Mouse (Mus musculus): Measurements from ENCODE around the gene Mmp25. TPM values are rescaled to one million over a fixed set of nuclear protein-coding genes. Genes with fewer than 3 reads are reported as not detected.
A peak's percentile ranks its signal among the peaks of the same experiment; 100 is the strongest.

The Mmp25 gene
- polyA plus RNA-seq (2012; rRNA removed) = 0.11 and 0.12 TPM in 2 replicates
- 0.11 TPM in 1 of 2 replicates, not detected in the other for polyA plus RNA-seq (2014; fragmentation: Nextera tagmentation; extraction: Ambion mirVana)

DNA sequence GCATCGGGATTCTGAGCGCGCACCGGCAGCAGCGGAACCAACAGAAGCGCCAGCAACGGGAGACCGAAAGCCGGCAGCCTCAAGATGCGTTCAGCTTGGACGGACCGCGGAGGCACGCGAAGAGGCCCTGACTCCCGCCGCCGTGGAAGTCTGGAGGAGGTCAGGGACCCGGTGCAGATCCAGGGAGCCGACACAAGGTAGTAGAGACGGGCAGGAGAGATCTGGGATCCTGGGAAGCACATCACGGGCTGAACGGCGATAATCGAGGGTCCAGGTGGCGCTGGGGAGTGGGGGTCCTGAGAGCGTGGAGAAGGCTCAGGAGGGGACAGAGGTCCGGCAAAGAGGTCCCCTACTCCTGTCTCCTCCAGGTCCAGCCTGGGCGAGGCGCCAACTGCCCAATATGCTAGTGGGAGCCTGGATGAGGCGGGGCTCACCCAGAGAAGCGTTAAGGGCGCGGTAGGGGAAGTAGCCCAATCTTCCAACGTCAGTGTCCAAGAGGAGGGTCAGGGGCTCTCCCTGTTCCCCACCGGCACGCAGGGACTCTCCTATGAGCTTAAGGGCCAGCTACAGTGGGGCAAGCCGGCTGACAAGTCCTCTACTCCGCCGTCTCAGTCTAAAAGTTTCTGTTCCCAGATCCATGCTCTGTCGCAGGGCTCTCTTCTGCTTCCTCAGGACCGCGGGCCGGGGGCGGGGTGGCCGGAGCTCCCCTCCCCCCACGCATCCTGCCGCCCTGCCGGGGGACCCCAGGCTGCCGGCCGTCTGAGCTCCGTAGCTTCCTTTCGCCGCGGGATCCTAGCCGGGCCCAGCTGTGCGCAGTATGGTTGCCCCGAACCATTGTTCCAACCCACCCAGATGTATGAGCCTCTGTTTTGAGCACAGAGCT, at the start of gene Mmp25:
Gene Mmp25 (minus strand): TSS at position 665 of the 883 bp plus-strand sequence.
- DNase-seq (ENCODE audit: low read depth in 3 of 3, low spot score in 3 of 3) (no peak), ATAC-seq (ENCODE audit: insufficient read depth) (no peak)
- Histone ChIP-seq H3K4me2 (ENCODE audit: low read depth) (peak within 1 kb of the TSS; percentile 51), H3K9ac (replicated peaks) (no peak within 1 kb of the TSS), H3K9me3 (ENCODE audit: control insufficient read depth, low read length) (no peaks in the 10 kb centered on the region), H3K4me1 (replicated peaks; ENCODE audit: control insufficient read depth in 2 of 2, insufficient read depth in 2 of 2, low read length in 1 of 2) (no peaks in the 10 kb centered on the region), H3K27me3 (ENCODE audit: control insufficient read depth, insufficient read depth, low read length) (peaks cover 21% of the 10 kb centered on the region), H3K4me3 (ENCODE audit: insufficient read depth in 1 of 2, low read depth in 2 of 2, low read length in 2 of 2) (peak within 1 kb of the TSS; percentile 35 to 37; a peak in 3 of 4 replicates), H3K36me3 (replicated peaks; ENCODE audit: control insufficient read depth, insufficient read depth, low read depth) (no peaks in the 10 kb centered on the region), H3K27ac (no peak within 1 kb of the TSS)
- 2% methylated on average over 58 of the region's 58 CpGs for WGBS (ENCODE audit: insufficient replicate concordance)
- TF ChIP-seq EP300 (IDR thresholded peaks at IDR 0.05; ENCODE audit: low read depth) (no peak), CTCF (IDR thresholded peaks at IDR 0.05; ENCODE audit: low read depth) (no peak)

GRCm38 (mm10) chr17:23694491-23694890, 49.4 kb upstream of the Mmp25 start:
- no peak for DNase-seq (ENCODE audit: low read depth in 3 of 3, low spot score in 3 of 3)
- WGBS (ENCODE audit: insufficient replicate concordance) = 25% methylated on average over 1 of the region's 1 CpGs
- Histone ChIP-seq H3K4me1 (replicated peaks; ENCODE audit: control insufficient read depth in 2 of 2, insufficient read depth in 2 of 2, low read length in 1 of 2) (no peaks in the 10 kb centered on the region), H3K9me3 (ENCODE audit: control insufficient read depth, low read length) (no peaks in the 10 kb centered on the region), H3K9ac (replicated peaks) (no peak overlapping the region), H3K27ac (no peak overlapping the region), H3K4me3 (ENCODE audit: insufficient read depth in 1 of 2, low read depth in 2 of 2, low read length in 2 of 2) (no peak overlapping the region), H3K36me3 (replicated peaks; ENCODE audit: control insufficient read depth, insufficient read depth, low read depth) (no peaks in the 10 kb centered on the region), H3K4me2 (ENCODE audit: low read depth) (no peak overlapping the region), H3K27me3 (ENCODE audit: control insufficient read depth, insufficient read depth, low read length) (peaks cover 22% of the 10 kb centered on the region)
- TF ChIP-seq EP300 (IDR thresholded peaks at IDR 0.05; ENCODE audit: low read depth) (no peak), CTCF (IDR thresholded peaks at IDR 0.05; ENCODE audit: low read depth) (no peak)
- no peak for ATAC-seq (ENCODE audit: insufficient read depth)

DNA sequence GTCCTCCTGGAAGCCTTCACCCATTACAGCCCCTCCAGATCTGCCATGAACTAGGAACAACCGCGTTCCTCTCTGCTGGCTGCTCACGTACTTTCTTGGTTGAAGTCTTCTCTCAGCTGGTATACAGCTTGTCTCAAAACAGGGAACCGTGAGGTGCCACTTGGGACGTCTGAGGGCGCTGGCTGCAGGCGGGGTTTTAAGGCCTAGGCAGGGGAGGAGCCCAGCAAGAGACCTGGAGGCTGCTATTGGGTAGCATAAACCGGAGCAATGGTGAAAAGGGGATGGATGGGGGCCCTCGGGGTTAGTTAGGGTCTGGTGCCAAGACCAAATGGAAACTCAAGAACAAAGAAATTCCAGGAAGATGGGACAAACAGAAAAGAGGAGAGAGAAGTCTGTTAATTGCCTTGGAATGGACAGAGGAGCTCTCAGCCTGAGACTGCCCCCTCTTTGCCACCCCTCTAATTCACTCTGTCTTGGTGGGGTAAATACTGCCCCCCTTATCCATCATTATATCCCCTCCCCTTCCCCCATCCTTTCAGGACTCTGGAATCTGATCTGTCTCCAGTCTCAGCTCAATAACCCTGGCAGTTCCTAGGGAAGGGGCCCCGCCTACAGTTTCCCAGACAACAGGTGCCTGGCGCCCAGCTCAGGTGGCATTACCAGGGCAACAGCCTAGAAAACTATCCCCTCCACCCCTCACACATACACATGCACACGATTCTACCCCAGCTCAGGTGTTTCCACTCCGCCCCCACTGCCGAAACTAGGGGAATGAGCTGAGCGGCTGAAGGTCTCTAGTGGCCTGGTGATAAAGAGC, 39.0 kb upstream of the Mmp25 start, which contains the start of gene Cldn9:
Gene Cldn9 (minus strand): TSS at position 171 of the 817 bp plus-strand sequence.
- Histone ChIP-seq H3K4me3 (ENCODE audit: insufficient read depth in 1 of 2, low read depth in 2 of 2, low read length in 2 of 2) (no peak within 1 kb of the TSS), H3K9me3 (ENCODE audit: control insufficient read depth, low read length) (no peaks in the 10 kb centered on the region), H3K36me3 (replicated peaks; ENCODE audit: control insufficient read depth, insufficient read depth, low read depth) (no peaks in the 10 kb centered on the region), H3K4me1 (replicated peaks; ENCODE audit: control insufficient read depth in 2 of 2, insufficient read depth in 2 of 2, low read length in 1 of 2) (0 out of 4 replicates have a peak, but pooled peaks cover 0 to 2% of the 10 kb centered on the region in 2 experiments), H3K4me2 (ENCODE audit: low read depth) (no peak within 1 kb of the TSS), H3K27ac (no peak within 1 kb of the TSS), H3K9ac (replicated peaks) (no peak within 1 kb of the TSS), H3K27me3 (ENCODE audit: control insufficient read depth, insufficient read depth, low read length) (peaks cover 49% of the 10 kb centered on the region)
- TF ChIP-seq EP300 (IDR thresholded peaks at IDR 0.05; ENCODE audit: low read depth) (no peak), CTCF (IDR thresholded peaks at IDR 0.05; ENCODE audit: low read depth) (no peak)
- ATAC-seq (ENCODE audit: insufficient read depth) (no peak), DNase-seq (ENCODE audit: low read depth in 3 of 3, low spot score in 3 of 3) (no peak)
- 26% methylated on average over 15 of the region's 15 CpGs for WGBS (ENCODE audit: insufficient replicate concordance)

DNA sequence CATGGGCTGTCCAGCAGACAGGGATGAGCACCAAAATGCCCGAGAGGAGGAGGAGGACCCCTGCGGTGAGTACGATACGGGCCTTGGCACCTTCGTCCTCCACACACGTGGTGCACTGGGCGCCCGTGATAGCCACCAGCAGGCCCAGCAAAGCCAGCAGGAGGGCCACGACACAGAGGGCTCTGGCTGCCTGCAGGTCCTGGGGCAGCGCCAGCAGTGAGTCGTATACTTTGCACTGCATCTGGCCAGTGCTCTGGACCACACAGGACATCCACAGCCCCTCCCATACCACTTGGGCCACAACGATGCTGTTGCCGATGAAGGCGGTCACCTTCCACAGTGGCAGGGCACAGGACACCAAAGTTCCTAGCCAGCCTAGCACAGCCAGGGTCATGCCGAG, 38.1 kb upstream of the Mmp25 start:
- Histone ChIP-seq H3K9ac (replicated peaks) (no peak overlapping the region), H3K27me3 (ENCODE audit: control insufficient read depth, insufficient read depth, low read length) (peaks cover 57% of the 10 kb centered on the region), H3K36me3 (replicated peaks; ENCODE audit: control insufficient read depth, insufficient read depth, low read depth) (no peaks in the 10 kb centered on the region), H3K4me2 (ENCODE audit: low read depth) (no peak overlapping the region), H3K9me3 (ENCODE audit: control insufficient read depth, low read length) (no peaks in the 10 kb centered on the region), H3K27ac (no peak overlapping the region), H3K4me1 (replicated peaks; ENCODE audit: control insufficient read depth in 2 of 2, insufficient read depth in 2 of 2, low read length in 1 of 2) (0 out of 4 replicates have a peak, but pooled peaks cover 0 to 2% of the 10 kb centered on the region in 2 experiments), H3K4me3 (ENCODE audit: insufficient read depth in 1 of 2, low read depth in 2 of 2, low read length in 2 of 2) (no peak overlapping the region)
- ATAC-seq (ENCODE audit: insufficient read depth) = no peak
- 19% methylated on average over 15 of the region's 15 CpGs for WGBS (ENCODE audit: insufficient replicate concordance)
- TF ChIP-seq EP300 (IDR thresholded peaks at IDR 0.05; ENCODE audit: low read depth) (no peak), CTCF (IDR thresholded peaks at IDR 0.05; ENCODE audit: low read depth) (no peak)
- DNase-seq (ENCODE audit: low read depth in 3 of 3, low spot score in 3 of 3) = no peak

Data from liver, embryonic 14.5 days (tissue).